Mouse (Mus musculus): ENCODE data around the gene Phospho2.
"Not testable (repeated sequence)": the region's sequence is repeated elsewhere in the genome, so short reads cannot be mapped to it uniquely, and the experiment has no call there.

DNA sequence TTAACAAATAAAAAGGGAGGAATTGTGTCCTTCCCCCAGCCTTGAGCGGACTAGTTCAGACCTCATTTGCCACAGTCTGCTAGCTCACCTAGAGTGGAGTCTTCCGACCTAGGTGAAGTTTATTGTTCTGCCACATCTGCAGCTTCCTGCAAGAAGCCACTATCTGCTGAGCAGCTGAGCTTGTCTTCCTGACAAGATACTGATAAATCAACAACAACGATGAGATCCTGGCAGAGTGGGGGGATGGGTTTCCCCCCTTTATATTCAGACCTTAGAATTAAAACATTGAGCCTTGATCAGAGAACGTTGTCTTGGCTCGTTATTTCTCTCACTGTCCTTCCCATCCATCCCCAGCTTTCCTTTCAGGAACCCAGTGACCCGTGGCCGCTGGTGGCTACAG lies 21.9 kb downstream of the Phospho2 start:
- not testable (repeated sequence) for TF ChIP-seq CTCF (IDR thresholded peaks at IDR 0.05; ENCODE audit: low read depth, low read length); POLR2A (IDR thresholded peaks at IDR 0.05; ENCODE audit: borderline replicate concordance, low read depth, low read length)
